Mouse (Mus musculus): Measurements from ENCODE around the gene Chd2.

DNA sequence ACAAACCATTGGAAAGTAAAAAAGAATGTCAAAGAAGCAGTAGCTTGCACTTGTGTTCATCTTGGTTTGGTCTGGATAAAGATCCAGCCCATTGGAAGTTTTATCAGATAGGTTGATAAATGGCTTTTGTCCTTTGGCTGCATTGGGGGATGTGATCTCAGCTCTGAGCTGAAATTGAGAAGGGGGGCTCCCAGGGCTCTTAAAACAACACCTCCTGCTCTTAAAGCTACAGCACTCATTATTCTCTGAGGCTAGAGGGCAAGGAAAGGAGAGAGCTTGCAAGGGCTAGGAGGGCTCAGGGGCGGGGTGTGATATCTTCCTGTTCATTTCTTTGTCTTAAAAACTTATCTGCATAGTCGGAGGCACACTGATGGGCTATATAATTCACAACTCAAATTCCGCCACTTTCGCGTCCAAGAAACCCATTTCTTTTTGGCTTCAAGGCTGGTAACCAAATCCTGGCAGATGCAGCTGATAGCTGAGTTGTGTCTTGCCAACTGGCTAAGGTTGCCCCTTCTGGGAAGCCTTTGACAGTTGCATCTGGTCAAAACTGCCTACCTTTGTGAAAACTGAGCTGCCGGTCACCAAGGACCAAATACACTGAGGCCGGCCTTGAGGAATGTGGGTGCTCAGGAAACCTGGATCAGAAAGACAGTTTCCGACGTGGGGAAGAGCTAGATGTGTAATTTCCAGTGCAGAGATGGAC, 148.2 kb downstream of the Chd2 start:
- TF ChIP-seq POLR2A (IDR thresholded peaks at IDR 0.05; ENCODE audit: low read depth, low read length), result no peak
- no peak for TF ChIP-seq CTCF (IDR thresholded peaks at IDR 0.05; ENCODE audit: borderline replicate concordance, insufficient read depth, low read length)

All from embryonic fibroblast, embryonic 13.5 days (primary cell).